Mouse (Mus musculus): ENCODE data around the gene Dgki.

Gene Dgki

DNA sequence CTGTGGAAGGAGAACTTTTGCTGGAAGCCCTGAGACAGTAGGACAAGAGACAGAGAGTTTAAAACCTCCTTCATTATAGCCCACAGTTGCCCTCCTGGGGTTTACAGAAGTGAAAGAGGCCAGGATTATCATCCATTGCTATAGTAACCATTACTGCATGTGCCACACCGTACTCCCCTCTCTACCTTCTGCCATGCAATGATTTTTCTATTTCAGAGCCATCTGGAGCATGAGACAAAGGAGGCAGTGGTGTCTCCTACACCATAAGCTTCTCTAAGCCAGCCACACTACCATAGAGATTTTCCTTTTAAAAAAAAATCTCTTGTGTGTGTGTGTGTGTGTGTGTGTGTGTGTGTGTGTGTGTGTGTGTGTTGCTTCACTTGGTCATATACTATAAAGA, 232.6 kb downstream of the Dgki start:
- DNase-seq (ENCODE audit: low spot score in 2 of 2): no peak

DNA sequence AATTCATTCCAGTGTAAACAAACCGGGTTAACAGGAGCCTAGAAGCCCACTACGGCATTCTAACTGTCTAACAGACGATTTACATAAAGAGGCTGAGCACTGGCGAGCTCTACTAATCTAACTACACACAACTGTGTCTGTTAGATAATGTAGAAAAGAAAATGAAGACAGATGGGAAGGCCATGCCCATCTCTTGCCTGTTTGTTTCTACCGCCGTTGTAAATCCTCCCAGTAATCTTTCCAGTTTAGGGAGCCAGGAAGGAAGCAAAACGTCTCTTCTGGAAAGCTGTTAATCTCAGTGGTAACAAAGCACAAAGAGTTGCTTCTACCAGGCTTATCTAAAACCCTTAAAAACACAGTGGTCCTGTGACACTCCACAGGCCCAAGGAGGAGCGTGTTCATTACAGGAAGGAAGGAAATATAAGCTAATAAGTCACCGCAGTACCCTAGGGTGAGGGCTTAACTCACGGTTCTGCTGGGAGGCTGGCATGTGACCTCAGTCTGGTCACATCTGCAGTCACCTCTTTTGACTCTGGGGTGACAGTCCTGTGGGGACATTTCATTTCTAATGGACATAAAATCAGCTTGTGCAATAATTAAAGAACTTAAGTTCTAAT, 235.7 kb downstream of the Dgki start:
- no peak for DNase-seq (ENCODE audit: low spot score in 2 of 2)

- no peak for DNase-seq (ENCODE audit: low spot score in 2 of 2)
These were observed 236.7 kb downstream of the Dgki start for GRCm38 (mm10) chr6:37063266-37063665.

DNA sequence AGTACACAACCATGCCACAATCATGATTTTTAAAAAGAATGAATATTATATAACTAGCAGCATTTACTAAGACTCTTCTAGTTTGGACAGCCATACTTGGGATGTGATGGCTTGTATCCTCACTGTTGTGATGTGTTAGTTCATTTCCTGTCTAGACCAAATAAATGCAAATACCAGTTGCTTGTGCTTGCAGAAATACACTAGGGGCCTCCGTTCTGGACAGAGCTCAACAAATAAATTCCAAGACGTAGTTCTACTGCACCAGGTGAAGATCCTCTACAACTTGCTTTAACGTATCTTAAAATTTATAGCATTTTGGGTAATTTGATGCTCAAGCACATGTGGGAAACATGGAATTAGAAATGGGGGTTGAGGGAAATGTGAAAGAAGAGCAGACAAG, 239.9 kb downstream of the Dgki start:
- DNase-seq (ENCODE audit: low spot score in 2 of 2): no peak

GRCm38 (mm10) chr6:37057957-37058356, 242.0 kb downstream of the Dgki start:
- DNase-seq (ENCODE audit: low spot score in 2 of 2): no peak

GRCm38 (mm10) chr6:37057536-37057935, 242.4 kb downstream of the Dgki start:
- DNase-seq (ENCODE audit: low spot score in 2 of 2): no peak

DNA sequence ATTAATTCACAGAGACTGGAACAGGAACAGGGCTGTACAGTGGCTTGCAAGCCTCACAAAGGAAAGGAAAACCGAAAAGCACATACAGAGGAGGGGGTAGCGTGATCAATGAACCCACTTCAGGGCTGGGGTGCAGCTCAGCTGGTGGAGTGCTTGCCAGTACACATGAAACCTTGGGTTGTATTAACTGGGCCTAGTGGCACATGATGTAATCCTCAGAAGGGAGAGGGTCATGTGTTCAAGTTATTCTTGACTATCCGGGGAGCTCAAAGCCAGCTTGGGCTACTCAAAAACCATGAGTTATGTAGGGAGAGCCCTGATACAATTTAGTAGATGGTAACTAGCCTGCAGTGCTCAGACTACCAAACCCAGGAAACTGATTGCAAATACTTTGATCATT, 244.3 kb downstream of the Dgki start:
- no peak for DNase-seq (ENCODE audit: low spot score in 2 of 2)

GRCm38 (mm10) chr6:37055128-37055527, 244.9 kb downstream of the Dgki start:
- DNase-seq (ENCODE audit: low spot score in 2 of 2): no peak

DNA sequence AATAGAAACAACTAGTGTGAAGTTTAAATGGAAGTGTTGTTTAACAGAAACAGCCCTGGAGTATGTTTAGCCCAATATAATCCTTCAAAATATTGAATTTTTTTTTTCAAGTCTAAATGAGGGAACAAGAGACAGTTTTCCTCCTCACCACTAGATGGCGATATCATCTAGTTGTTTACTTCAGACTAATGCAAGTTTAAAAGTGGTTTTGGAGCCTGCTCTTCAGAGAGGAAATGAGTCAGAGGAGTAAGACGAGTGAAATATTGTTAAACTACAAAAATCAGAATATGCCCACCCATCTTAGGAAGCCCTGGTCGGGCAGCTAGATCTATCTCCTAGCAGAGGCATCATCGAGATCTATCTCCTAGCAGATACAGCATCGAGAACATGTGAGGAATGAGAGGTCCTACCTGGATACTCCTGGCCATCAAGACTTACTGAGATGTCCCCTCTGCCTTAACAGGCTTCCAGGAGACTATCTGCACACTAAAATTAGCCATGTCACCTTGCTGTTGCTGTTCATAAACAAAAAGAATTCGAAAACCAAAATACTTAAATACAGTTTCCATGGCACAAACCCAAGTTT, 245.5 kb downstream of the Dgki start:
- DNase-seq (ENCODE audit: low spot score in 2 of 2): peak in 1 of 2 experiments; percentile 18

DNA sequence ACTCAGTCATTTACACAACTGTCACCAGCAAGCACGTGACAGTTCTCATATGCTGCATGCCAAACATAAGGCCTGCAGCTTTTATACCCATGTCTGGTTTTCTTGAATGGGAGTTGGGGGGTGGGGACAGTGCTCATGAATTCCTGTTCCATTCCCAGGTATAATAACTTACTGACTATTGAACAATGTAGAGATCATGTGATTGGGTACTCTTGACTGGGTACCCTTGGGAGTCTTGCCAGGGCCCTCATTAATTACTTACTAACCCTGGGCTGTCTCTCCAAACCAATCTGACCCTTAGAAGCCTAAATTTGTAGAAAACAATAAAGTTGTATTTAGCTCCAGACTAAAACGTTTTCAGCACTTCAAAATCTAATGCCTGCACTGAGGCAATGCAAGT, 246.6 kb downstream of the Dgki start:
- no peak for DNase-seq (ENCODE audit: low spot score in 2 of 2)

DNA sequence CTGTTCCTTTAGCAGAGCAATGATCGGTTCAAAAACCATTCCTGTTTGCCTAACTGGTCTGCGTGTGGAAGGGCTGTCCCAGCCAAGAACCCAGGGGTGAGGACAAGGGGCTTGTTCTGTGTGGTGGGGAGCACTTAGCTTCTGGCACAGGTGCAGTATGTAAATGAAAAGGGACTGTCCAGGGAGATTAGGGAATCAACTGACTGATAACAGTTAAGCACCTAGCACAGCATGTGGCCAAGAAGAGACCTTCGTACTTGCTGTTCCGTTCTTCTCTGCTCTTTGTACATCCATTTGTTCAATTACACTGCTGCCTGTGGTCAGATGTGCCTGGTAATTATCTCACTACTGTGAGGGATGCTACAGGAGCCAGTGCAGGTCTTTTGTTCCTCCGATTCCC, 248.3 kb downstream of the Dgki start:
- DNase-seq (ENCODE audit: low spot score in 2 of 2): no peak

- no peak for DNase-seq (ENCODE audit: low spot score in 2 of 2)
These were observed 248.8 kb downstream of the Dgki start for GRCm38 (mm10) chr6:37051150-37051549.

- no peak for DNase-seq (ENCODE audit: low spot score in 2 of 2)
These were observed 252.3 kb downstream of the Dgki start for GRCm38 (mm10) chr6:37047611-37048129.

DNA sequence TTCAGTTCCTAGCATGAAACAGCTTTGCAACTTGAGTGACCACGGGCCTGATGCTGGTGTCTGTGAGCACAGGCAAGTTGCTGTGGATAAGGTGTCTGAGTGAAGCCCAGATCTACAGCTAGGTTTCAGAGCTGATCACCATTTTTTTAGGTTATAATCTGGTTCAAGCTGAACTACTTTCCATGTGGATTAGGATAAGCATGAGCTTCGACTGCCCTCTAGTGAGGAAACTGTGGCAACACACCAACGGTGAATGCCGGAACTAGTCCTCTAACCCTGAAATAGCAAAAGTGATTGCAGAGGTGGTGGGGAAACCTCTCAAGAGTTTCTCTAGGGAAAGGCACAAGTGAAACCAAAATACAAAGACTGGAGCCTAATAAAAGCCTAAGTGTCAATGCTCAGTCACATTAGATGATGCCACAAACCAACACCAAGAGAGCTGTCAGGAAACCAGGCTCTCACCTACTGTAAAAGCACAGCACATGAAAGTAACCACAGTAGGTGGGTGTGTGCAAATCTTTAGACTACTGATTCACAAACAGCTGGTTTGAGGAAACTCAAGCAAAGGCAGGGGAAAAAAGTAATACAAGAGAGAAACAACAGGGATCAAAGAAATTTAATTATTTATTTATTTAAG, 253.7 kb downstream of the Dgki start:
- DNase-seq (ENCODE audit: low spot score in 2 of 2): peak in 1 of 2 experiments; percentile 21

GRCm38 (mm10) chr6:37044796-37045195, 255.2 kb downstream of the Dgki start:
- DNase-seq (ENCODE audit: low spot score in 2 of 2): no peak

GRCm38 (mm10) chr6:37038444-37038843, 261.5 kb downstream of the Dgki start:
- no peak for DNase-seq (ENCODE audit: low spot score in 2 of 2)

- DNase-seq (ENCODE audit: low spot score in 2 of 2): peak in 1 of 2 experiments; percentile 25
These were observed 262.7 kb downstream of the Dgki start for GRCm38 (mm10) chr6:37037115-37037908.

DNA sequence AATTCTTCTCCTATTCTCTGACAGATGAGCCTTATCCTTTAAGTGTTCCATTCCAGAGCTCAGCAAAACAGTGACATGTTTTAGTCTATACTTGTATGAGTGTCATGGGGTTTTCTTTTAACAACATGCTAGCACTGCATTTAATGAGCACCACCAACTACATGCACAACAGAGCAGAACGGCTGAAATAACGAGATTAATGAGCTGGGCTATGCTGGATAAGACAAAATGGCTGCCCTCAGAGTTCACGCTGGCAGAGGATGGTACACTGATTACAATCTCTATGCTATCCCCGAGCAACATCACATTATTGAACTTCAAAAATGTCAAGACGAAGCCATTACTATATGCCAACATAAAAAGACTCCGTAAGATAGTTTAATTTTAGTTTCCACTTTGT, 264.3 kb downstream of the Dgki start:
- no peak for DNase-seq (ENCODE audit: low spot score in 2 of 2)

GRCm38 (mm10) chr6:37030986-37031385, 269.0 kb downstream of the Dgki start:
- no peak for DNase-seq (ENCODE audit: low spot score in 2 of 2)

- DNase-seq (ENCODE audit: low spot score in 2 of 2): no peak
These were observed 269.6 kb downstream of the Dgki start for GRCm38 (mm10) chr6:37030402-37030801.

GRCm38 (mm10) chr6:37028841-37029240, 271.1 kb downstream of the Dgki start:
- DNase-seq (ENCODE audit: low spot score in 2 of 2): no peak

GRCm38 (mm10) chr6:37028300-37028699, 271.7 kb downstream of the Dgki start:
- DNase-seq (ENCODE audit: low spot score in 2 of 2): no peak
